ENCODE assay signal across 8 mouse cellular contexts in genomic region chr6:88189312-88190042, GRCm38 (mm10). TPM values are rescaled to one million over a fixed set of nuclear protein-coding genes. Genes with fewer than 3 reads are reported as not detected.
DNase-seq lines count a peak whose midpoint lies in the region; ATAC-seq and TF ChIP-seq lines count a peak whose summit lies in the region.

No protein-coding gene starts in this region.

- 0 out of 2 replicates have a peak overlapping the region, but pooled peaks have one; percentile 20 for H3K9ac ChIP-seq in forebrain, embryonic 11.5 days (ENCODE audit: low read length)
- peak overlapping the region; percentile 39; the same call in 1 of the 2 replicates for H3K9ac ChIP-seq in liver, embryonic 14.5 days (replicated peaks)
- peak overlapping the region; percentile 15; the same call in 1 of the 2 replicates for H3K9ac ChIP-seq in neural tube, embryonic 11.5 days (ENCODE audit: low read length)

- peak; percentile 70 for DNase-seq in c-Kit-positive CD71-positive TER-119-positive erythroid progenitor cells, embryonic 14.5 days (ENCODE audit: low spot score)
- peak; percentile 93 for DNase-seq in forebrain, embryonic 11.5 days (ENCODE audit: low spot score)
- peak; percentile 81 to 84 for DNase-seq in heart, postnatal 14 days
- DNase-seq in kidney, postnatal 4 days = peak; percentile 83 to 86
- DNase-seq in liver, embryonic 14.5 days (ENCODE audit: low read depth in 3 of 3, low spot score in 3 of 3) = peak; percentile 41 to 58 (median 43)
- peak; percentile 90 for DNase-seq in neural tube, embryonic 11.5 days (ENCODE audit: low spot score)

- H3K27me3 ChIP-seq in E14TG2a.4 (ENCODE audit: insufficient read depth, low read length) = peaks cover 77% of the 10 kb centered on the region
- H3K27me3 ChIP-seq in forebrain, embryonic 11.5 days (ENCODE audit: control insufficient read depth, insufficient read depth, low read length) = peaks cover 69% of the 10 kb centered on the region
- peaks cover 57% of the 10 kb centered on the region for H3K27me3 ChIP-seq in liver, embryonic 14.5 days (ENCODE audit: control insufficient read depth, insufficient read depth, low read length)
- H3K27me3 ChIP-seq in neural tube, embryonic 11.5 days (ENCODE audit: control insufficient read depth, insufficient read depth, low read length) = peaks cover 72% of the 10 kb centered on the region
- H3K27me3 ChIP-seq in testis, adult 2 months (ENCODE audit: control insufficient read depth, insufficient read depth, low read length) = peaks cover 2% of the 10 kb centered on the region

- H3K4me1 ChIP-seq in E14TG2a.4 (replicated peaks; ENCODE audit: low read depth, low read length) = peaks cover 41% of the 10 kb centered on the region
- H3K4me1 ChIP-seq in forebrain, embryonic 11.5 days (replicated peaks; ENCODE audit: control insufficient read depth, insufficient read depth, low read length) = peaks cover 17% of the 10 kb centered on the region
- peaks cover 2 to 7% of the 10 kb centered on the region in 2 experiments; a peak in 3 of 4 replicates for H3K4me1 ChIP-seq in liver, embryonic 14.5 days (replicated peaks; ENCODE audit: control insufficient read depth in 2 of 2, insufficient read depth in 2 of 2, low read length in 1 of 2)
- peaks cover 10% of the 10 kb centered on the region for H3K4me1 ChIP-seq in neural tube, embryonic 11.5 days (ENCODE audit: control insufficient read depth, insufficient read depth, low read length)
- H3K4me1 ChIP-seq in testis, adult 2 months (ENCODE audit: control insufficient read depth, insufficient read depth, low read length) = peaks cover 34% of the 10 kb centered on the region

- TF ChIP-seq EP300 in liver, embryonic 14.5 days (IDR thresholded peaks at IDR 0.05; ENCODE audit: low read depth) = no peak

- no peaks in the 10 kb centered on the region for H3K36me3 ChIP-seq in E14TG2a.4 (ENCODE audit: insufficient read depth, low read length)
- no peaks in the 10 kb centered on the region for H3K36me3 ChIP-seq in forebrain, embryonic 11.5 days (ENCODE audit: control insufficient read depth, insufficient read depth, low read length)
- H3K36me3 ChIP-seq in liver, embryonic 14.5 days (replicated peaks; ENCODE audit: control insufficient read depth, insufficient read depth, low read depth) = no peaks in the 10 kb centered on the region
- no peaks in the 10 kb centered on the region for H3K36me3 ChIP-seq in neural tube, embryonic 11.5 days (ENCODE audit: control insufficient read depth, insufficient read depth, low read length)
- H3K36me3 ChIP-seq in testis, adult 2 months (ENCODE audit: control insufficient read depth, insufficient read depth, low read length) = no peaks in the 10 kb centered on the region

- H3K27ac ChIP-seq in forebrain, embryonic 11.5 days (ENCODE audit: low read depth, low read length) = no peak overlapping the region
- no peak overlapping the region for H3K27ac ChIP-seq in liver, embryonic 14.5 days
- no peak overlapping the region for H3K27ac ChIP-seq in neural tube, embryonic 11.5 days (ENCODE audit: low read depth, low read length)
- no peak overlapping the region for H3K27ac ChIP-seq in testis, adult 2 months (ENCODE audit: control insufficient read depth, insufficient read depth, low read depth, low read length)

- no peak for TF ChIP-seq POLR2A in testis, adult 2 months (IDR thresholded peaks at IDR 0.05; ENCODE audit: control insufficient read depth, low read depth, low read length)

- 1% methylated on average over 51 of the region's 56 CpGs for WGBS in forebrain, embryonic 11.5 days
- 2% methylated on average over 51 of the region's 56 CpGs for WGBS in liver, embryonic 14.5 days (ENCODE audit: insufficient replicate concordance)
- WGBS in neural tube, embryonic 11.5 days = 1% methylated on average over 56 of the region's 56 CpGs

- peak overlapping the region; percentile 57 for H3K4me2 ChIP-seq in forebrain, embryonic 11.5 days (ENCODE audit: low read depth, low read length, severe bottlenecking)
- H3K4me2 ChIP-seq in liver, embryonic 14.5 days (ENCODE audit: low read depth) = peak overlapping the region; percentile 72
- peak overlapping the region; percentile 51 for H3K4me2 ChIP-seq in neural tube, embryonic 11.5 days (ENCODE audit: low read depth)

- peak; percentile 11; the same call in 1 of the 2 replicates for TF ChIP-seq CTCF in E14TG2a.4 (conservative IDR thresholded peaks at IDR 0.05; ENCODE audit: low read length)
- peak; percentile 78 for TF ChIP-seq CTCF in liver, embryonic 14.5 days (IDR thresholded peaks at IDR 0.05; ENCODE audit: low read depth)
- TF ChIP-seq CTCF in testis, adult 2 months (IDR thresholded peaks at IDR 0.05; ENCODE audit: control insufficient read depth, insufficient read depth, insufficient replicate concordance, low read depth, low read length) = peak; percentile 78

- intact Hi-C loops in heart, postnatal 14 days (cut with DNase I) = loop anchor here (1.0 to 5.0 kb wide), 6 partner anchors 53 to 313 kb away; no protein-coding TSS in a partner anchor

- no peaks in the 10 kb centered on the region for H3K9me3 ChIP-seq in E14TG2a.4 (ENCODE audit: low read length)
- no peaks in the 10 kb centered on the region for H3K9me3 ChIP-seq in forebrain, embryonic 11.5 days (ENCODE audit: control insufficient read depth, low read length)
- H3K9me3 ChIP-seq in liver, embryonic 14.5 days (ENCODE audit: control insufficient read depth, low read length) = no peaks in the 10 kb centered on the region
- no peaks in the 10 kb centered on the region for H3K9me3 ChIP-seq in neural tube, embryonic 11.5 days (ENCODE audit: control insufficient read depth, low read length)

- peak; percentile 79 for ATAC-seq in forebrain, embryonic 11.5 days (replicated peaks; ENCODE audit: low FRiP score)
- ATAC-seq in liver, embryonic 14.5 days (ENCODE audit: insufficient read depth) = peak; percentile 77
- ATAC-seq in neural tube, embryonic 11.5 days (ENCODE audit: insufficient read depth, low FRiP score, low TSS enrichment) = peak; percentile 71

- H3K4me3 ChIP-seq in E14TG2a.4 (replicated peaks; ENCODE audit: low read length) = peak overlapping the region; percentile 73
- H3K4me3 ChIP-seq in forebrain, embryonic 11.5 days (ENCODE audit: low read depth, low read length) = peak overlapping the region; percentile 40
- H3K4me3 ChIP-seq in liver, embryonic 14.5 days (ENCODE audit: insufficient read depth in 1 of 2, low read depth in 2 of 2, low read length in 2 of 2) = peak overlapping the region; percentile 60 to 61
- H3K4me3 ChIP-seq in neural tube, embryonic 11.5 days (ENCODE audit: low read depth, low read length) = peak overlapping the region; percentile 30
- H3K4me3 ChIP-seq in testis, adult 2 months (ENCODE audit: control insufficient read depth, low read depth, low read length) = peak overlapping the region; percentile 93

RNA-seq across cellular contexts. Expression of gene Gata2, which starts 4.2 kb away (rescaled TPM):
- polyA plus RNA-seq in forebrain, embryonic 11.5 days (2014; fragmentation: Nextera tagmentation; extraction: Ambion mirVana) = 6.3 and 7.9 TPM in 2 replicates
- total RNA-seq in heart, postnatal 14 days (2021) = 10 to 100 TPM; 21.4 to 23.7 TPM
- 2.4 and 2.8 TPM in 2 replicates for polyA plus RNA-seq in liver, embryonic 14.5 days (2012; rRNA removed)
- 3.1 and 3.9 TPM in 2 replicates for polyA plus RNA-seq in liver, embryonic 14.5 days (2014; fragmentation: Nextera tagmentation; extraction: Ambion mirVana)
- polyA plus RNA-seq in neural tube, embryonic 11.5 days (2014; fragmentation: Nextera tagmentation; extraction: Ambion mirVana) = 8.3 and 8.9 TPM in 2 replicates
- 44.7 and 54.1 TPM in 2 replicates for polyA plus RNA-seq in testis, adult 2 months (2012; rRNA removed)

RNA-seq across cellular contexts. Expression of gene Dnajb8, which starts 32.6 kb away (rescaled TPM):
- polyA plus RNA-seq in forebrain, embryonic 11.5 days (2014; fragmentation: Nextera tagmentation; extraction: Ambion mirVana) = not detected in 2 replicates
- not detected for total RNA-seq in heart, postnatal 14 days (2021)
- polyA plus RNA-seq in liver, embryonic 14.5 days (2012; rRNA removed) = not detected in 2 replicates
- polyA plus RNA-seq in liver, embryonic 14.5 days (2014; fragmentation: Nextera tagmentation; extraction: Ambion mirVana) = not detected in 2 replicates
- not detected in 2 replicates for polyA plus RNA-seq in neural tube, embryonic 11.5 days (2014; fragmentation: Nextera tagmentation; extraction: Ambion mirVana)
- polyA plus RNA-seq in testis, adult 2 months (2012; rRNA removed) = 720 and 738 TPM in 2 replicates

Comparison
In these comparisons a context has a peak if more than half of its experiments do, and no peak if none do; other contexts are left out.
1. H3K4me3 ChIP-seq: peak in every context shown above with its lines; median percentile 93 in testis, adult 2 months; 73 in E14TG2a.4; 60 in liver, embryonic 14.5 days; 40 in forebrain, embryonic 11.5 days; 30 in neural tube, embryonic 11.5 days.
2. CTCF ChIP-seq: peak in every context shown above with its lines; median percentile 78 in liver, embryonic 14.5 days; 78 in testis, adult 2 months; 11 in E14TG2a.4.
3. DNase-seq: peak in every context shown above with its lines; median percentile 93 in forebrain, embryonic 11.5 days; 90 in neural tube, embryonic 11.5 days; 84 in kidney, postnatal 4 days; 82 in heart, postnatal 14 days; 70 in c-Kit-positive CD71-positive TER-119-positive erythroid progenitor cells, embryonic 14.5 days; 43 in liver, embryonic 14.5 days.
4. RNA of gene Dnajb8, which starts 32.6 kb away (polyA plus RNA-seq): 720 to 738 TPM in testis, adult 2 months; not detected in forebrain, embryonic 11.5 days, not detected in liver, embryonic 14.5 days and not detected in neural tube, embryonic 11.5 days; every median in the first group is over 100 times any median in the second.
5. Peak in every context shown above with its lines, with median percentiles within 50 percentile points of each other: ATAC-seq, H3K4me2 ChIP-seq and H3K9ac ChIP-seq.